Mouse (Mus musculus) stomach, embryonic 14.5 days (tissue): ENCODE results near the gene Ier3. TPM values are rescaled to one million over a fixed set of nuclear protein-coding genes. Genes with fewer than 3 reads are reported as not detected.

Experiments used
- ATAC-seq: fragments of 200-750 bp; cut with Nextera tagmentation; 2 replicates; pipeline ENCODE4 v1.8.0; 2017; ENCODE audit warnings: low read depth, moderate TSS enrichment; ENCODE audit not compliant: insufficient number of reproducible peaks, insufficient read depth, low FRiP score
- H3K27ac ChIP-seq: fragments of 300-500 bp; sonication (generic); 2 replicates; pipeline ENCODE4 v1.5.1; 2014; ENCODE audit warnings: mild to moderate bottlenecking, low read length, moderate library complexity, mixed read lengths
- H3K27me3 ChIP-seq: fragments of 300-500 bp; sonication (generic); 2 replicates; pipeline ENCODE4 v1.6.1; 2014; ENCODE audit warnings: low read length, control low read depth, mixed read lengths; ENCODE audit not compliant: control insufficient read depth, insufficient read depth
- H3K36me3 ChIP-seq: fragments of 300-500 bp; sonication (generic); 2 replicates; pipeline ENCODE4 v1.6.1; 2014; ENCODE audit warnings: mild to moderate bottlenecking, control low read depth, low read length, moderate library complexity, mixed read lengths; ENCODE audit not compliant: control insufficient read depth, insufficient read depth
- H3K4me1 ChIP-seq: fragments of 300-500 bp; sonication (generic); 2 replicates; pipeline ENCODE4 v1.6.1; 2014; ENCODE audit warnings: low read length, control low read depth, mixed read lengths; ENCODE audit not compliant: control insufficient read depth, insufficient read depth
- H3K4me2 ChIP-seq: fragments of 300-500 bp; sonication (generic); replicated peaks from 2 replicates; pipeline ENCODE4 v1.6.1; 2014; ENCODE audit warnings: low read depth, low read length, control low read depth
- H3K4me3 ChIP-seq: fragments of 300-500 bp; sonication (generic); 2 replicates; pipeline ENCODE4 v1.5.1; 2014; ENCODE audit warnings: low read depth, low read length, control low read depth
- H3K9ac ChIP-seq: fragments of 300-500 bp; sonication (generic); replicated peaks from 2 replicates; pipeline ENCODE4 v1.6.1; 2014; ENCODE audit warnings: low read depth, mild to moderate bottlenecking, control low read depth, low read length, moderate library complexity, mixed read lengths
- H3K9me3 ChIP-seq: fragments of 300-500 bp; sonication (generic); 2 replicates; pipeline ENCODE4 v1.6.1; 2016; ENCODE audit warnings: low read depth, low read length, control low read depth; ENCODE audit not compliant: control insufficient read depth
- WGBS: fragments of 180-500 bp; shearing (Covaris S2); extraction: QIAGEN DNeasy Blood & Tissue Kit; methylation state at CpG from one replicate; pipeline ENCODE4 v1.1.7; 2014; 5-methylcytosine and 5-hydroxymethylcytosine counted together
- polyA plus RNA-seq: library from polyadenylated mRNA; unstranded; fragments of >200 nt; fragmentation: Nextera tagmentation; extraction: Ambion mirVana; gene quantifications from 2 replicates; pipeline ENCODE4 v1.2.1, GENCODE M21; 2014

The Ier3 gene
- polyA plus RNA-seq = 3.7 and 5.4 TPM in 2 replicates

GRCm38 (mm10) chr17:35821439-35822430 is at the start of gene Ier3:
Ier3 (plus strand) TSS chr17:35821684.
- Histone ChIP-seq H3K4me1 (peaks cover 19% of the 10 kb centered on the region; the same call in 1 of the 2 replicates), H3K9me3 (no peaks in the 10 kb centered on the region), H3K4me2 (peak within 1 kb of the TSS; percentile 91), H3K4me3 (peak within 1 kb of the TSS; percentile 62), H3K9ac (peak within 1 kb of the TSS; percentile 53), H3K27me3 (no peaks in the 10 kb centered on the region), H3K27ac (peak within 1 kb of the TSS; percentile 81), H3K36me3 (peaks cover 10% of the 10 kb centered on the region; the same call in 1 of the 2 replicates)
- WGBS = 1% methylated on average over 62 of the region's 62 CpGs
- ATAC-seq = peak; percentile 70

- peak; percentile 54; the same call in 1 of the 2 replicates for ATAC-seq
- Histone ChIP-seq H3K27me3 (no peaks in the 10 kb centered on the region), H3K4me3 (no peak overlapping the region), H3K36me3 (no peaks in the 10 kb centered on the region), H3K4me1 (peaks cover 15% of the 10 kb centered on the region), H3K9me3 (no peaks in the 10 kb centered on the region), H3K27ac (peak overlapping the region; percentile 73; the same call in 1 of the 2 replicates), H3K9ac (no peak overlapping the region), H3K4me2 (no peak overlapping the region)
- 16% methylated on average over 13 of the region's 13 CpGs for WGBS
Observed at GRCm38 (mm10) chr17:35776811-35777609, 44.5 kb upstream of the Ier3 start.

GRCm38 (mm10) chr17:35778965-35779364 is 42.5 kb upstream of the Ier3 start:
- no peak overlapping the region for H3K9ac ChIP-seq
- ATAC-seq = 0 out of 2 replicates have a peak, but pooled peaks have one; percentile 35
- H3K4me2 ChIP-seq = no peak overlapping the region
- no peaks in the 10 kb centered on the region for H3K36me3 ChIP-seq
- no peaks in the 10 kb centered on the region for H3K27me3 ChIP-seq
- H3K9me3 ChIP-seq = no peaks in the 10 kb centered on the region
- H3K4me1 ChIP-seq = peaks cover 15% of the 10 kb centered on the region
- no peak overlapping the region for H3K27ac ChIP-seq
- H3K4me3 ChIP-seq = no peak overlapping the region
- 38% methylated on average over 6 of the region's 6 CpGs for WGBS

GRCm38 (mm10) chr17:35779466-35780205 is 41.8 kb upstream of the Ier3 start:
- WGBS = 46% methylated on average over 10 of the region's 10 CpGs
- ATAC-seq = no peak
- no peak overlapping the region for H3K27ac ChIP-seq

GRCm38 (mm10) chr17:35780362-35780761 is 41.1 kb upstream of the Ier3 start:
- H3K27me3 ChIP-seq = no peaks in the 10 kb centered on the region
- H3K27ac ChIP-seq = no peak overlapping the region
- H3K36me3 ChIP-seq = no peaks in the 10 kb centered on the region
- H3K4me2 ChIP-seq = no peak overlapping the region
- no peak for ATAC-seq
- no peaks in the 10 kb centered on the region for H3K9me3 ChIP-seq
- no peak overlapping the region for H3K9ac ChIP-seq
- peaks cover 15% of the 10 kb centered on the region for H3K4me1 ChIP-seq
- 87% methylated on average over 7 of the region's 7 CpGs for WGBS
- no peak overlapping the region for H3K4me3 ChIP-seq

More at GRCm38 (mm10) chr17:35779466-35780205, 41.8 kb upstream of the Ier3 start:
- no peaks in the 10 kb centered on the region for H3K36me3 ChIP-seq
- H3K4me1 ChIP-seq = peaks cover 15% of the 10 kb centered on the region
- H3K4me3 ChIP-seq = no peak overlapping the region
- H3K4me2 ChIP-seq = no peak overlapping the region
- no peaks in the 10 kb centered on the region for H3K9me3 ChIP-seq
- no peaks in the 10 kb centered on the region for H3K27me3 ChIP-seq
- H3K9ac ChIP-seq = no peak overlapping the region

GRCm38 (mm10) chr17:35782398-35782797 is 39.1 kb upstream of the Ier3 start:
- H3K9me3 ChIP-seq = no peaks in the 10 kb centered on the region
- no peaks in the 10 kb centered on the region for H3K36me3 ChIP-seq
- H3K4me3 ChIP-seq = no peak overlapping the region
- ATAC-seq = no peak
- WGBS = 72% methylated on average over 2 of the region's 2 CpGs
- H3K27ac ChIP-seq = no peak overlapping the region
- H3K4me1 ChIP-seq = peaks cover 5% of the 10 kb centered on the region; the same call in 1 of the 2 replicates
- H3K4me2 ChIP-seq = no peak overlapping the region
- H3K9ac ChIP-seq = no peak overlapping the region
- H3K27me3 ChIP-seq = no peaks in the 10 kb centered on the region

GRCm38 (mm10) chr17:35782924-35783323 is 38.6 kb upstream of the Ier3 start:
- no peak overlapping the region for H3K27ac ChIP-seq
- no peak overlapping the region for H3K9ac ChIP-seq
- no peak overlapping the region for H3K4me3 ChIP-seq
- 79% methylated on average over 5 of the region's 5 CpGs for WGBS
- 0 out of 2 replicates have a peak, but pooled peaks cover 3% of the 10 kb centered on the region for H3K4me1 ChIP-seq
- no peaks in the 10 kb centered on the region for H3K36me3 ChIP-seq
- no peaks in the 10 kb centered on the region for H3K9me3 ChIP-seq
- no peak overlapping the region for H3K4me2 ChIP-seq
- no peaks in the 10 kb centered on the region for H3K27me3 ChIP-seq
- no peak for ATAC-seq
